25 mouse cellular contexts compared by ENCODE assay signal in genomic region chr5:142321316-142321715, GRCm38 (mm10).
"Had no signal": no experiment of that assay in that cellular context is flagged by ENCODE, and none has a peak within 500 bp of the region (broad histone marks: within the 10 kb centered on the region; RNA-seq: fewer than 3 reads in every experiment).

No protein-coding gene starts in this region.

- H3K4me2 ChIP-seq: heart, embryonic 12.5 days; hindbrain, embryonic 12.5 days; hindbrain, embryonic 14.5 days; intestine, embryonic 15.5 days; limb, embryonic 12.5 days had no signal

- H3K36me3 ChIP-seq: heart, embryonic 10.5 days; heart, embryonic 12.5 days; hindbrain, embryonic 10.5 days; hindbrain, embryonic 12.5 days; intestine, embryonic 15.5 days; limb, embryonic 10.5 days; limb, embryonic 12.5 days had no signal

- H3K9me3 ChIP-seq: heart, embryonic 10.5 days; heart, embryonic 12.5 days; hindbrain, embryonic 10.5 days; hindbrain, embryonic 12.5 days; intestine, embryonic 15.5 days; limb, embryonic 10.5 days; limb, embryonic 12.5 days had no signal

- H3K27me3 ChIP-seq: hindbrain, embryonic 12.5 days; intestine, embryonic 15.5 days; limb, embryonic 12.5 days had no signal

- H3K4me1 ChIP-seq: heart, embryonic 10.5 days; heart, embryonic 12.5 days; hindbrain, embryonic 10.5 days; hindbrain, embryonic 12.5 days; intestine, embryonic 15.5 days; limb, embryonic 12.5 days had no signal

- DNase-seq: gastrocnemius, adult 2 months; gastrocnemius, postnatal 10 days; gastrocnemius, postnatal 25 days; heart, adult 18-20 months; heart, postnatal 10 days; heart, postnatal 4 days; kidney, adult 18-20 months; kidney, adult 8-10 months; kidney, postnatal 10 days; kidney, postnatal 25 days; kidney, postnatal 4 days; liver had no signal

- H3K27ac ChIP-seq: gastrocnemius, adult 2 months; heart, embryonic 10.5 days; hindbrain, embryonic 10.5 days; hindbrain, embryonic 12.5 days; hindbrain, embryonic 14.5 days; intestine, embryonic 15.5 days; layer of hippocampus, adult 2 months; left cerebral cortex, adult 2 months; limb, embryonic 10.5 days; limb, embryonic 12.5 days had no signal

- H3K9ac ChIP-seq: heart, embryonic 12.5 days; hindbrain, embryonic 12.5 days; hindbrain, embryonic 14.5 days; intestine, embryonic 15.5 days; limb, embryonic 12.5 days had no signal

- ATAC-seq: hindbrain, embryonic 16.5 days; inflammation-experienced regulatory T-cells, adult 6 months; intestine, embryonic 15.5 days; intestine, postnatal 0 days had no signal

- H3K4me3 ChIP-seq: gastrocnemius, adult 2 months; heart, embryonic 10.5 days; heart, embryonic 12.5 days; hindbrain, embryonic 10.5 days; hindbrain, embryonic 12.5 days; intestine, embryonic 15.5 days; layer of hippocampus, adult 2 months; left cerebral cortex, adult 2 months; limb, embryonic 10.5 days; limb, embryonic 12.5 days had no signal
